Mouse (Mus musculus) hindbrain, postnatal 0 days (tissue): ENCODE data around the gene Hadhb. TPM values are rescaled to one million over a fixed set of nuclear protein-coding genes. Genes with fewer than 3 reads are reported as not detected.

Experiments
- ATAC-seq: fragments of 200-750 bp; cut with Nextera tagmentation; 2 replicates; pipeline ENCODE4 v1.8.0; 2017; ENCODE audit warnings: mild to moderate bottlenecking, moderate TSS enrichment, moderate library complexity
- DNase-seq: peaks from one replicate; pipeline ENCODE4 v3.0.0-alpha.2; 2015; ENCODE audit warnings: low spot score
- H3K27ac ChIP-seq: fragments of 300-500 bp; sonication (generic); 2 replicates; pipeline ENCODE4 v1.5.1; 2014; ENCODE audit warnings: mild to moderate bottlenecking
- H3K27me3 ChIP-seq: fragments of 300-500 bp; sonication (generic); 2 replicates; pipeline ENCODE4 v1.6.1; 2014; ENCODE audit warnings: low read length, mixed read lengths; ENCODE audit not compliant: insufficient read depth
- H3K36me3 ChIP-seq: fragments of 300-500 bp; sonication (generic); 2 replicates; pipeline ENCODE4 v1.6.1; 2014; ENCODE audit warnings: low read length, mixed read lengths; ENCODE audit not compliant: insufficient read depth
- H3K4me1 ChIP-seq: fragments of 300-500 bp; sonication (generic); 2 replicates; pipeline ENCODE4 v1.6.1; 2014; ENCODE audit warnings: antibody characterized with exemption, low read length, mixed read lengths; ENCODE audit not compliant: insufficient read depth
- H3K4me2 ChIP-seq: fragments of 300-500 bp; sonication (generic); 2 replicates; pipeline ENCODE4 v1.6.1; 2014; ENCODE audit warnings: low read depth, mild to moderate bottlenecking, low read length, moderate library complexity, mixed read lengths
- H3K4me3 ChIP-seq: fragments of 300-500 bp; sonication (generic); 2 replicates; pipeline ENCODE4 v1.5.1; 2014; ENCODE audit warnings: low read length
- H3K9ac ChIP-seq: fragments of 300-500 bp; sonication (generic); replicated peaks from 2 replicates; pipeline ENCODE4 v1.6.1; 2014; ENCODE audit warnings: mild to moderate bottlenecking, low read length, moderate library complexity, mixed read lengths
- H3K9me3 ChIP-seq: fragments of 300-500 bp; sonication (generic); 2 replicates; pipeline ENCODE4 v1.6.1; 2016; ENCODE audit warnings: low read length, mixed read lengths
- CTCF ChIP-seq: IDR thresholded peaks from 2 replicates; pipeline ENCODE4 v1.5.1; 2016; ENCODE audit warnings: antibody characterized with exemption, control low read depth, low read depth
- WGBS: fragments of 180-500 bp; shearing (Covaris S2); extraction: QIAGEN DNeasy Blood & Tissue Kit; methylation state at CpG from one replicate; pipeline ENCODE4 v1.1.7; 2014; 5-methylcytosine and 5-hydroxymethylcytosine counted together
- polyA plus RNA-seq: library from polyadenylated mRNA; unstranded; fragments of >200 nt; fragmentation: Nextera tagmentation; extraction: Ambion mirVana; gene quantifications from 2 replicates; pipeline ENCODE4 v1.2.1, GENCODE M21; 2015
- total RNA-seq: library from RNA; depleted of rRNA; stranded (reverse); fragments of >200 nt; gene quantifications from 2 replicates; pipeline ENCODE4 v1.2.3, GENCODE M21; 2014

The Hadhb gene
- total and polyA plus RNA-seq, 2 experiments from 2014 or later, result 59.9 to 68.3 TPM

DNA sequence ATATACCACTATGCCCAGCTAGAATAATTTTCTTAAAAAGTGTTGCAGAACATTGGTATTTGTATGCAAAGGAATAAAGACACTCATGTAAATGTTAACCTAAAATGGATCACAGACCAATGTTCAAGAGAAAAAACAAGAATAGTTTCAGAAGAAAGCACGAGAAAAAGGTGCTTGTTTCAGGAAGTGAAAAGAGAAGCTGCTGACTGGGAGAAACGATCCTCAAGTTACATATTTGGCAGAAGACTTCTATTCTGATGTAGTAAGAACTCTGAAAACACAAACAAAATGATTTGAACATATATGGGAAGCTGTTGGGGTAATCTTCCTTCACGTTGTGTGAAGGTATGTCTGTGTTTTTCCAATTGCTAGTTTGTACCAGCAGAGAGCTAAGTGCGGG is 16.9 kb upstream of the Hadhb start:
- 89% methylated on average over 4 of the region's 4 CpGs for WGBS
- ATAC-seq (no peak), DNase-seq (no peak)
- H3K4me3 ChIP-seq, result no peak overlapping the region
- H3K36me3 ChIP-seq, result peaks cover 64% of the 10 kb centered on the region
- H3K27me3 ChIP-seq, result no peaks in the 10 kb centered on the region
- no peak for TF ChIP-seq CTCF
- no peaks in the 10 kb centered on the region for H3K9me3 ChIP-seq
- no peak overlapping the region for H3K4me2 ChIP-seq
- no peak overlapping the region for H3K27ac ChIP-seq
- H3K4me1 ChIP-seq, result no peaks in the 10 kb centered on the region
- no peak overlapping the region for H3K9ac ChIP-seq

DNA sequence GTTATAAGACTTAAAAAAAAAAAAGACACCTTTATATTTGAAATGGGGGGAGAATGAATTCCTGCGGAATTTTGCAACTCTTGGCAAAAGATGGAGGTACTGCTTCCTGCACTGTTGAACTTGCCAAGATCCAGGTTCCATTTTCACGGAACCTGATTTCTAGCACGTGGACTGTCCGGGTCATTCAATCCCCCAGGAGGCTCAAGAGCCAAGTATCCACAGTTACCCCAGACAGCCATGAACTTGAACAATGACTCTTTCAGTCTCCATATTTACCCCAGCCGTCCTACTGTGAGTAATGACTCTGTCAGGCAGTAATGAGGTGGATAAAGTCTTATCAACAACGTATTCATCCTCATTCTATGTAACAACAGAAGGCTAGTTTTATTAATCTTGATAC is 8.5 kb upstream of the Hadhb start:
- 75% methylated on average over 6 of the region's 6 CpGs for WGBS
- no peaks in the 10 kb centered on the region for H3K27me3 ChIP-seq
- H3K4me2 ChIP-seq, result no peak overlapping the region
- H3K9ac ChIP-seq, result no peak overlapping the region
- no peak overlapping the region for H3K4me3 ChIP-seq
- DNase-seq (no peak), ATAC-seq (no peak)
- H3K9me3 ChIP-seq, result no peaks in the 10 kb centered on the region
- no peak for TF ChIP-seq CTCF
- peaks cover 32% of the 10 kb centered on the region for H3K36me3 ChIP-seq
- H3K4me1 ChIP-seq, result 0 out of 2 replicates have a peak, but pooled peaks cover 1% of the 10 kb centered on the region
- no peak overlapping the region for H3K27ac ChIP-seq

DNA sequence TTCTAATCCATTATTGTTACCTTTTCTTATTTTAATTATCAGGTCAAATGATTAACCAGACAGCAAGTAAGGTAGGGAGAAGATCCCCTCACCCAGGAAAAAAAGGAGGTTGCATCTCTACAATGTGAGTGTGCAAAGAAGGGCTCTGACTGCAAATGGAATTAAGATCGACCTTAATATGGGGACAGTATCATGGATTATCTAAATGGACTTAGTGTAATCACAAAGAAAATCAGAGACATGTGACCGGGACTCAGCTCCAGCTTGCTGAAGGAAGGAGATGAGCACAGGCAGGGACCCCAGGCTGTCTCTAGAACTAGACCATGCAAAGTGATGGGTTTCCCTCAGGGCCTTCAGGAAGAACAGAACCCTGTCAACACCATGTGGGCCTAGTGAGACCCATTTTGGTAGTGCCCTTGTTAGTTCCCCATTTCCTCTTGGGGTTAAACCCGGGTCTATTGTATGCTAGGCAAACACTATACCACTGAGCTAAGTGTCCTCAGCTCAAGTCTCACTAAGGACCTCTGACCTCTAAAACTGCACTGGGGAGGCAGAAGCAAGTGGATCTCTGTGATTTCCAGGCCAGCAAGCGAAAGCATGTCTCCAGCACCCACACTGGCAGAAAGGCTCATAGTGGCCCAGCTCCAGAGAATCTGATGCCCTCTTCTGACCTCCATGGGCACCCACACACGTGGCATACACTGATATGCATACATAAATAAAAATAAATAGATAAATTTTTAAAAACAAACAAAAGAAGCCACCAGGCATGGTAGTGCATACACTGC is 6.7 kb upstream of the Hadhb start:
- no peak for DNase-seq
- 89% methylated on average over 5 of the region's 5 CpGs for WGBS
- no peaks in the 10 kb centered on the region for H3K27me3 ChIP-seq
- no peak for ATAC-seq
- H3K36me3 ChIP-seq, result peaks cover 19% of the 10 kb centered on the region
- no peak overlapping the region for H3K27ac ChIP-seq
- no peak for TF ChIP-seq CTCF
- H3K4me3 ChIP-seq, result no peak overlapping the region
- H3K4me1 ChIP-seq, result 0 out of 2 replicates have a peak, but pooled peaks cover 2% of the 10 kb centered on the region
- no peaks in the 10 kb centered on the region for H3K9me3 ChIP-seq
- no peak overlapping the region for H3K4me2 ChIP-seq
- no peak overlapping the region for H3K9ac ChIP-seq

DNA sequence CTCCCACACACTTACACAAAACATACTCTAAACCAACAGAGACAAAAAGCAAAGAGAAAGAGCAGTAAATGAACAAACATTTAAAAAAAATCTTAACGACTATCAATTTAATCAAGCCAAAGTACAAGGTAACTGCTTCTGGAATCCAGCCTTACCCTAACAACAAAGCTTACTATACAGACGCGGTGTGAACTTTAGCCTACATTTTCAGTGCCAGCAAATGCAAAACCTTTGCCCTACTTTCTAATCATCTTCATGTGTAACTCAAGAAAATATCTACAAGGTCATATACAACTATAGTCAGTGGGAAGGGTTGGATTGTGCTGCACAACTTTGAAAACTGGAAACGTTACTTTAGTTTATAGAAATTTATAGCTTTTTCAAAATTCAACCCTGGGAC is 3.0 kb upstream of the Hadhb start:
- Histone ChIP-seq H3K36me3 (no peaks in the 10 kb centered on the region), H3K4me3 (no peak overlapping the region), H3K27me3 (no peaks in the 10 kb centered on the region), H3K27ac (no peak overlapping the region), H3K4me2 (0 out of 2 replicates have a peak overlapping the region, but pooled peaks have one; percentile 8), H3K9me3 (no peaks in the 10 kb centered on the region), H3K4me1 (0 out of 2 replicates have a peak, but pooled peaks cover 2% of the 10 kb centered on the region), H3K9ac (no peak overlapping the region)
- DNase-seq (no peak), ATAC-seq (no peak)
- 56% methylated on average over 4 of the region's 4 CpGs for WGBS
- TF ChIP-seq CTCF, result no peak

DNA sequence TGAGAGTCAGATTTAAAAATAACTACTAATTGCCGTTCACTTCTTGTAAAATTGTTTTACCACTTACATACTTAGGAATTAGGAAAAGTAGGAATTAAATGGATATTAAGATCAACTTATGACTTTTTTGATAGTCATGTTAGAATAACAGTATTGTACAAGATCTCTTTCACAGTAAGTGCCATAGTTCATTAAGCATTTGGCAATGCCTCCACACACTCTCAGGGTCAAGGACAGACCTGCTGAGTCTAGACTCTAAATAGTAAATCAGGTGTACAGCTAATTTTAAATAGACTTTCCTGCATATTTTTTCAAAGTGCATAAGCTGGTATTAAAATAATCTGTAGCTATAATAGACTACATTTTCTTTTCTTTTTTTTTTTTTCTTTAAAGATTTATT is 2.6 kb upstream of the Hadhb start:
- Histone ChIP-seq H3K9me3 (no peaks in the 10 kb centered on the region), H3K4me3 (no peak overlapping the region), H3K9ac (no peak overlapping the region), H3K36me3 (no peaks in the 10 kb centered on the region), H3K27ac (no peak overlapping the region), H3K27me3 (no peaks in the 10 kb centered on the region), H3K4me2 (no peak overlapping the region), H3K4me1 (0 out of 2 replicates have a peak, but pooled peaks cover 2% of the 10 kb centered on the region)
- 74% methylated on average over 1 of the region's 1 CpGs for WGBS
- TF ChIP-seq CTCF, result no peak
- no peak for DNase-seq
- no peak for ATAC-seq

GRCm38 (mm10) chr5:30153222-30153621 is 1.8 kb upstream of the Hadhb start:
- WGBS, result 96% methylated on average over 2 of the region's 2 CpGs
- DNase-seq (no peak), ATAC-seq (no peak)
- Histone ChIP-seq H3K9me3 (no peaks in the 10 kb centered on the region), H3K4me2 (no peak overlapping the region; the same call in 1 of the 2 replicates), H3K27ac (no peak overlapping the region), H3K4me3 (no peak overlapping the region), H3K36me3 (no peaks in the 10 kb centered on the region), H3K9ac (no peak overlapping the region), H3K4me1 (0 out of 2 replicates have a peak, but pooled peaks cover 2% of the 10 kb centered on the region), H3K27me3 (no peaks in the 10 kb centered on the region)
- TF ChIP-seq CTCF, result no peak

DNA sequence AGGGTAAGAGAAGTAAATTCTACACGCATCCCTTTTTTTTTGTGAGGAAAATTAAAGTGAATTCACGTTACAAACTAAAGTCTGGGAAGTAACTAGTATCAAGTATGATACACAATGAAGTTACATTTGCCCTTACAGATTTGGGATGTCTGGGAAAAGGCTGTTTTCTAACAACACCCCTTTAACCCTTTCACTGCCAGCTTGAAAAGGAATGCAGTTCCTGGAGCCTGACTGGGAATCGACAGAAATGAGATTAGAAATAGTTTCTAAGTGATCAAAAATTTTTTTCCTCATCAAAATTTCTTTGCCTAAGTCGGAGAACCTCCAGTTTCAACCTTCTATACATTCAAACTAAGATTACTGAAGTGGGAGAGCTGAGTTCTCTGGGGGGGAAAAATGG is 1.0 kb upstream of the Hadhb start:
- H3K9me3 ChIP-seq, result no peaks in the 10 kb centered on the region
- TF ChIP-seq CTCF, result no peak
- no peaks in the 10 kb centered on the region for H3K27me3 ChIP-seq
- DNase-seq (peak; percentile 65), ATAC-seq (no peak)
- no peak overlapping the region for H3K27ac ChIP-seq
- no peaks in the 10 kb centered on the region for H3K36me3 ChIP-seq
- H3K4me2 ChIP-seq, result peak overlapping the region; percentile 76
- 0 out of 2 replicates have a peak, but pooled peaks cover 2% of the 10 kb centered on the region for H3K4me1 ChIP-seq
- WGBS, result 19% methylated on average over 4 of the region's 4 CpGs
- H3K9ac ChIP-seq, result peak overlapping the region; percentile 82
- peak overlapping the region; percentile 98 for H3K4me3 ChIP-seq
